Mouse (Mus musculus) layer of hippocampus, postnatal 36 days (tissue): ENCODE data around the gene Cdc42bpb. TPM values are rescaled to one million over a fixed set of nuclear protein-coding genes. Genes with fewer than 3 reads are reported as not detected.

Experiments used
- DNase-seq, 2 experiments: peaks; one replicate each; pipeline ENCODE4 v3.0.0; 2022
- total RNA-seq, 2 experiments: library from RNA; stranded (reverse); gene quantifications; 2 replicates each; pipeline ENCODE4 v1.2.3; 2021

The Cdc42bpb gene
- total RNA-seq, 2 experiments from 2014 or later, result 112 to 115 TPM

GRCm38 (mm10) chr12:111385883-111386641, 8.5 kb upstream of the Cdc42bpb start:
- no peak for DNase-seq

GRCm38 (mm10) chr12:111378812-111379211, 1.3 kb upstream of the Cdc42bpb start:
- no peak for DNase-seq

GRCm38 (mm10) chr12:111377986-111378490, 520 bp upstream of the Cdc42bpb start:
- no peak for DNase-seq

- no peak for DNase-seq
Observed at GRCm38 (mm10) chr12:111376826-111377331, 639 bp downstream of the Cdc42bpb start.

GRCm38 (mm10) chr12:111376053-111376452, 1.5 kb downstream of the Cdc42bpb start:
- DNase-seq, result no peak

GRCm38 (mm10) chr12:111375559-111375958, 2.0 kb downstream of the Cdc42bpb start:
- DNase-seq, result no peak

GRCm38 (mm10) chr12:111374727-111375126, 2.8 kb downstream of the Cdc42bpb start:
- no peak for DNase-seq

GRCm38 (mm10) chr12:111373411-111373810, 4.1 kb downstream of the Cdc42bpb start:
- DNase-seq, result no peak

GRCm38 (mm10) chr12:111371905-111372304, 5.6 kb downstream of the Cdc42bpb start:
- no peak for DNase-seq

- no peak for DNase-seq
Observed at GRCm38 (mm10) chr12:111370249-111370648, 7.3 kb downstream of the Cdc42bpb start.

GRCm38 (mm10) chr12:111367065-111367464, 10.5 kb downstream of the Cdc42bpb start:
- no peak for DNase-seq

GRCm38 (mm10) chr12:111364234-111364633, 13.3 kb downstream of the Cdc42bpb start:
- DNase-seq, result no peak

- no peak for DNase-seq
Observed at GRCm38 (mm10) chr12:111361319-111362098, 16.0 kb downstream of the Cdc42bpb start.

- no peak for DNase-seq
Observed at GRCm38 (mm10) chr12:111360671-111361070, 16.8 kb downstream of the Cdc42bpb start.

GRCm38 (mm10) chr12:111356216-111356615, 21.3 kb downstream of the Cdc42bpb start:
- no peak for DNase-seq

GRCm38 (mm10) chr12:111354142-111354541, 23.4 kb downstream of the Cdc42bpb start:
- no peak for DNase-seq

GRCm38 (mm10) chr12:111353439-111353915, 24.0 kb downstream of the Cdc42bpb start:
- DNase-seq, result no peak

GRCm38 (mm10) chr12:111353008-111353407, 24.5 kb downstream of the Cdc42bpb start:
- DNase-seq, result no peak

GRCm38 (mm10) chr12:111352520-111352919, 25.0 kb downstream of the Cdc42bpb start:
- no peak for DNase-seq

GRCm38 (mm10) chr12:111349540-111350231, 27.8 kb downstream of the Cdc42bpb start:
- DNase-seq, result no peak

- no peak for DNase-seq
Observed at GRCm38 (mm10) chr12:111343956-111344355, 33.6 kb downstream of the Cdc42bpb start.

- DNase-seq, result no peak
Observed at GRCm38 (mm10) chr12:111340692-111341091, 36.8 kb downstream of the Cdc42bpb start.
